Mouse (Mus musculus): ENCODE results near the gene Adcy4.

The Adcy4 gene

GRCm38 (mm10) chr14:55758363-55758784 is 25.5 kb downstream of the Adcy4 start, which contains the start of gene Cideb:
Cideb (minus strand) TSS chr14:55758458.
- no peak for DNase-seq (ENCODE audit: low spot score)

- DNase-seq (ENCODE audit: low spot score): no peak
These were observed 26.3 kb downstream of the Adcy4 start for GRCm38 (mm10) chr14:55757566-55757965.

GRCm38 (mm10) chr14:55747051-55747847 is 36.6 kb downstream of the Adcy4 start:
- DNase-seq (ENCODE audit: low spot score): no peak

GRCm38 (mm10) chr14:55745861-55746237 is 38.0 kb downstream of the Adcy4 start:
- DNase-seq (ENCODE audit: low spot score): no peak

- peak; percentile 81 for DNase-seq (ENCODE audit: low spot score)
These were observed 38.6 kb downstream of the Adcy4 start, which contains the start of the genes Dhrs1 and Nop9 for GRCm38 (mm10) chr14:55745180-55745860. Dhrs1 (minus strand) TSS chr14:55745690. Nop9 (plus strand) TSS chr14:55745693.

- peak; percentile 94 for DNase-seq (ENCODE audit: low spot score)
These were observed 40.2 kb downstream of the Adcy4 start for GRCm38 (mm10) chr14:55743711-55744110.

GRCm38 (mm10) chr14:55737086-55737687 is 46.7 kb downstream of the Adcy4 start:
- no peak for DNase-seq (ENCODE audit: low spot score)

- no peak for DNase-seq (ENCODE audit: low spot score)
These were observed 48.1 kb downstream of the Adcy4 start for GRCm38 (mm10) chr14:55735758-55736157.

GRCm38 (mm10) chr14:55735334-55735733 is 48.6 kb downstream of the Adcy4 start:
- DNase-seq (ENCODE audit: low spot score): no peak

GRCm38 (mm10) chr14:55734869-55735268 is 49.0 kb downstream of the Adcy4 start:
- DNase-seq (ENCODE audit: low spot score): no peak

GRCm38 (mm10) chr14:55733889-55734288 is 50.0 kb downstream of the Adcy4 start:
- no peak for DNase-seq (ENCODE audit: low spot score)

GRCm38 (mm10) chr14:55730531-55731032 is 53.3 kb downstream of the Adcy4 start:
- DNase-seq (ENCODE audit: low spot score): no peak

GRCm38 (mm10) chr14:55730116-55730515 is 53.8 kb downstream of the Adcy4 start:
- DNase-seq (ENCODE audit: low spot score): no peak

- no peak for DNase-seq (ENCODE audit: low spot score)
These were observed 55.8 kb downstream of the Adcy4 start for GRCm38 (mm10) chr14:55727889-55728685.

- DNase-seq (ENCODE audit: low spot score): no peak
These were observed 57.6 kb downstream of the Adcy4 start for GRCm38 (mm10) chr14:55726261-55726660.

- no peak for DNase-seq (ENCODE audit: low spot score)
These were observed 59.5 kb downstream of the Adcy4 start for GRCm38 (mm10) chr14:55724411-55724871.

GRCm38 (mm10) chr14:55723433-55723832 is 60.5 kb downstream of the Adcy4 start:
- DNase-seq (ENCODE audit: low spot score): no peak

GRCm38 (mm10) chr14:55722438-55722945 is 61.4 kb downstream of the Adcy4 start:
- no peak for DNase-seq (ENCODE audit: low spot score)

GRCm38 (mm10) chr14:55721700-55722437 is 62.0 kb downstream of the Adcy4 start, which contains the start of gene Rabggta:
Rabggta (minus strand) TSS chr14:55722263.
- DNase-seq (ENCODE audit: low spot score): peak; percentile 82

- no peak for DNase-seq (ENCODE audit: low spot score)
These were observed 62.8 kb downstream of the Adcy4 start for GRCm38 (mm10) chr14:55721076-55721475.

- DNase-seq (ENCODE audit: low spot score): no peak
These were observed 63.2 kb downstream of the Adcy4 start for GRCm38 (mm10) chr14:55720666-55721065.
